Mouse (Mus musculus) left cerebral cortex, postnatal 25 days (tissue): ENCODE results near the gene Rcc1. TPM values are rescaled to one million over a fixed set of nuclear protein-coding genes. Genes with fewer than 3 reads are reported as not detected.
"Not testable (repeated sequence)": the region's sequence is repeated elsewhere in the genome, so short reads cannot be mapped to it uniquely, and the experiment has no call there.

Experiments used
- DNase-seq, 2 experiments: peaks; one replicate each; pipeline ENCODE4 v3.0.0; 2022; ENCODE audit warnings: low spot score in 2 of 2, mixed read lengths in 1 of 2
- intact Hi-C: fragments of 180-260 bp; cut with DNase I; formaldehyde crosslinking; loops from one replicate; pipeline ENCODE4 v1.15.1; 2025
- total RNA-seq, 2 experiments: library from RNA; stranded (reverse); gene quantifications; 2 replicates each; pipeline ENCODE4 v1.2.3; 2021

Gene Rcc1
- total RNA-seq, 2 experiments from 2014 or later, result 12.8 to 14.8 TPM

GRCm38 (mm10) chr4:132299849-132300248 is 53.6 kb downstream of the Rcc1 start:
- DNase-seq, result no peak
- intact Hi-C loops, result loop anchor here (10.0 kb wide), 1 partner anchor 215 kb away; the partner anchor contains the start of gene Sesn2

GRCm38 (mm10) chr4:132295696-132296390 is 57.6 kb downstream of the Rcc1 start:
- DNase-seq, result no peak
- intact Hi-C loops, result no loop called here

- DNase-seq, result no peak
- intact Hi-C loops, result loop anchor here (1.0 to 5.0 kb wide), 2 partner anchors 52 to 119 kb away; no protein-coding TSS in a partner anchor
Measured at GRCm38 (mm10) chr4:132293682-132294240, 59.6 kb downstream of the Rcc1 start.

GRCm38 (mm10) chr4:132292988-132293387 is 60.4 kb downstream of the Rcc1 start:
- DNase-seq, result peak; percentile 35 to 40
- intact Hi-C loops, result loop anchor here (1.0 to 5.0 kb wide), 2 partner anchors 52 to 119 kb away; no protein-coding TSS in a partner anchor

GRCm38 (mm10) chr4:132291624-132292335 is 61.6 kb downstream of the Rcc1 start:
- no peak for DNase-seq
- intact Hi-C loops, result loop anchor here (5.0 kb wide), 1 partner anchor 121 kb away; no protein-coding TSS in a partner anchor

GRCm38 (mm10) chr4:132291056-132291455 is 62.3 kb downstream of the Rcc1 start:
- intact Hi-C loops, result loop anchor here (5.0 kb wide), 1 partner anchor 121 kb away; no protein-coding TSS in a partner anchor
- DNase-seq, result no peak

GRCm38 (mm10) chr4:132288840-132289239 is 64.6 kb downstream of the Rcc1 start:
- intact Hi-C loops, DNase-seq: not testable (repeated sequence)

Other genes with a start within 250 kb of the Rcc1 start
- 10 to 100 TPM; 16.7 to 16.9 TPM for gene Oprd1, start 209.1 kb downstream of the Rcc1 start, total RNA-seq
- gene Ythdf2, start 141.3 kb downstream of the Rcc1 start, total RNA-seq, result 10 to 100 TPM; 45.4 to 46.3 TPM
- 10 to 100 TPM; 25.2 to 26.2 TPM for gene Gmeb1, start 92.0 kb downstream of the Rcc1 start, total RNA-seq
- 10 to 100 TPM; 19.2 to 22.5 TPM for gene Taf12, start 79.2 kb downstream of the Rcc1 start, total RNA-seq
- 1 to 10 TPM; 1.2 to 1.5 TPM for gene Rab42, start 50.2 kb downstream of the Rcc1 start, total RNA-seq
- gene Trnau1ap, start 24.1 kb downstream of the Rcc1 start, total RNA-seq, result 10 to 100 TPM; 18.0 to 22.2 TPM
- 10 to 100 TPM in 1 of 2 experiments, 1 to 10 TPM in 1; 8.3 to 11.3 TPM for gene Phactr4, start 68.9 kb upstream of the Rcc1 start, total RNA-seq
- 10 to 100 TPM in 1 of 2 experiments, 1 to 10 TPM in 1; 8.5 to 10.8 TPM for gene Med18, start 110.3 kb upstream of the Rcc1 start, total RNA-seq
- 10 to 100 TPM in 1 of 2 experiments, 1 to 10 TPM in 1; 9.5 to 10.2 TPM for gene Sesn2, start 156.9 kb upstream of the Rcc1 start, total RNA-seq
- 100 to 1,000 TPM; 490 to 544 TPM for gene Atpif1, start 180.1 kb upstream of the Rcc1 start, total RNA-seq
- gene Dnajc8, start 181.9 kb upstream of the Rcc1 start, total RNA-seq, result 10 to 100 TPM; 83.9 to 93.1 TPM
- gene Ptafr, start 210.5 kb upstream of the Rcc1 start, total RNA-seq, result 1 to 10 TPM; 1.6 to 1.7 TPM